Mouse (Mus musculus) kidney, adult 9 months (tissue): ENCODE measurements around the gene Depdc1b.

Experiments used
- DNase-seq: peaks from one replicate; pipeline ENCODE4 v3.0.0; 2022

Gene Depdc1b

GRCm38 (mm10) chr13:108319028-108319427 lies 2.9 kb downstream of the Depdc1b start:
- DNase-seq: peak; percentile 59

GRCm38 (mm10) chr13:108320216-108320615 lies 4.1 kb downstream of the Depdc1b start:
- no peak for DNase-seq

GRCm38 (mm10) chr13:108322466-108322865 lies 6.3 kb downstream of the Depdc1b start:
- no peak for DNase-seq

GRCm38 (mm10) chr13:108323317-108323716 lies 7.2 kb downstream of the Depdc1b start:
- no peak for DNase-seq

GRCm38 (mm10) chr13:108323866-108324829 lies 8.0 kb downstream of the Depdc1b start:
- peak; percentile 82 for DNase-seq

GRCm38 (mm10) chr13:108325871-108326270 lies 9.7 kb downstream of the Depdc1b start:
- peak; percentile 89 for DNase-seq

- peak; percentile 94 for DNase-seq
Measured at GRCm38 (mm10) chr13:108326351-108326750, 10.2 kb downstream of the Depdc1b start.

- DNase-seq: no peak
Measured at GRCm38 (mm10) chr13:108327047-108327446, 10.9 kb downstream of the Depdc1b start.

- no peak for DNase-seq
Measured at GRCm38 (mm10) chr13:108328406-108329180, 12.5 kb downstream of the Depdc1b start.

- DNase-seq: peak; percentile 42
Measured at GRCm38 (mm10) chr13:108329693-108330092, 13.6 kb downstream of the Depdc1b start.

- no peak for DNase-seq
Measured at GRCm38 (mm10) chr13:108335257-108336003, 19.3 kb downstream of the Depdc1b start.

- no peak for DNase-seq
Measured at GRCm38 (mm10) chr13:108336192-108336591, 20.1 kb downstream of the Depdc1b start.

GRCm38 (mm10) chr13:108337340-108337739 lies 21.2 kb downstream of the Depdc1b start:
- DNase-seq: no peak

GRCm38 (mm10) chr13:108338076-108338836 lies 22.1 kb downstream of the Depdc1b start:
- DNase-seq: peak; percentile 87

GRCm38 (mm10) chr13:108339907-108340596 lies 23.9 kb downstream of the Depdc1b start:
- peak; percentile 53 for DNase-seq

GRCm38 (mm10) chr13:108341585-108341984 lies 25.5 kb downstream of the Depdc1b start:
- DNase-seq: no peak

- no peak for DNase-seq
Measured at GRCm38 (mm10) chr13:108345756-108346155, 29.6 kb downstream of the Depdc1b start.

- DNase-seq: no peak
Measured at GRCm38 (mm10) chr13:108347016-108347415, 30.9 kb downstream of the Depdc1b start.

GRCm38 (mm10) chr13:108349624-108350023 lies 33.5 kb downstream of the Depdc1b start:
- no peak for DNase-seq

GRCm38 (mm10) chr13:108353781-108354180 lies 37.6 kb downstream of the Depdc1b start:
- DNase-seq: no peak

- DNase-seq: no peak
Measured at GRCm38 (mm10) chr13:108354804-108355552, 38.8 kb downstream of the Depdc1b start.
